Mouse (Mus musculus): ENCODE data around the gene Dstyk. TPM values are rescaled to one million over a fixed set of nuclear protein-coding genes. Genes with fewer than 3 reads are reported as not detected.

The Dstyk gene
- polyA plus RNA-seq, 1 experiment from 2014 or later, result 13.5 TPM

GRCm38 (mm10) chr1:132377055-132377365, 40.3 kb upstream of the Dstyk start:
- 59% methylated on average over 7 of the region's 7 CpGs for WGBS
- Histone ChIP-seq H3K27ac (replicated peaks) (0 out of 2 replicates have a peak overlapping the region, but pooled peaks have one; percentile 21), H3K9me3 (no peaks in the 10 kb centered on the region), H3K4me1 (peaks cover 56% of the 10 kb centered on the region), H3K36me3 (replicated peaks) (peaks cover 75% of the 10 kb centered on the region), H3K4me3 (no peak overlapping the region), H3K27me3 (replicated peaks; ENCODE audit: low read depth, poor library complexity, severe bottlenecking) (no peaks in the 10 kb centered on the region)
- no peak for DNase-seq (ENCODE audit: low spot score)

- DNase-seq (ENCODE audit: low spot score), result no peak
- no peak overlapping the region for H3K4me3 ChIP-seq
- no peak overlapping the region for H3K27ac ChIP-seq (replicated peaks)
- no peaks in the 10 kb centered on the region for H3K27me3 ChIP-seq (replicated peaks; ENCODE audit: low read depth, poor library complexity, severe bottlenecking)
- H3K9me3 ChIP-seq, result no peaks in the 10 kb centered on the region
- 86% methylated on average over 3 of the region's 3 CpGs for WGBS
- H3K36me3 ChIP-seq (replicated peaks), result peaks cover 71% of the 10 kb centered on the region
- H3K4me1 ChIP-seq, result peaks cover 48% of the 10 kb centered on the region
Observed at GRCm38 (mm10) chr1:132377811-132378210, 39.5 kb upstream of the Dstyk start.

- Histone ChIP-seq H3K36me3 (replicated peaks) (peaks cover 53% of the 10 kb centered on the region), H3K4me1 (peaks cover 37% of the 10 kb centered on the region), H3K4me3 (no peak overlapping the region), H3K27ac (replicated peaks) (no peak overlapping the region), H3K27me3 (replicated peaks; ENCODE audit: low read depth, poor library complexity, severe bottlenecking) (no peaks in the 10 kb centered on the region), H3K9me3 (no peaks in the 10 kb centered on the region)
- WGBS, result 85% methylated on average over 27 of the region's 27 CpGs
- DNase-seq (ENCODE audit: low spot score), result no peak
Observed at GRCm38 (mm10) chr1:132380550-132381100, 36.7 kb upstream of the Dstyk start.

GRCm38 (mm10) chr1:132381929-132382328, 35.4 kb upstream of the Dstyk start:
- 88% methylated on average over 10 of the region's 10 CpGs for WGBS
- no peaks in the 10 kb centered on the region for H3K27me3 ChIP-seq (replicated peaks; ENCODE audit: low read depth, poor library complexity, severe bottlenecking)

GRCm38 (mm10) chr1:132384001-132384554, 33.3 kb upstream of the Dstyk start:
- H3K4me1 ChIP-seq, result peaks cover 48% of the 10 kb centered on the region
- H3K36me3 ChIP-seq (replicated peaks), result peaks cover 32% of the 10 kb centered on the region
- WGBS, result 91% methylated on average over 8 of the region's 8 CpGs

More at GRCm38 (mm10) chr1:132381929-132382328, 35.4 kb upstream of the Dstyk start:
- H3K36me3 ChIP-seq (replicated peaks), result peaks cover 50% of the 10 kb centered on the region
- no peaks in the 10 kb centered on the region for H3K9me3 ChIP-seq
- peaks cover 37% of the 10 kb centered on the region for H3K4me1 ChIP-seq
- H3K4me3 ChIP-seq, result no peak overlapping the region
- DNase-seq (ENCODE audit: low spot score), result no peak
- H3K27ac ChIP-seq (replicated peaks), result no peak overlapping the region

GRCm38 (mm10) chr1:132385266-132385665, 32.1 kb upstream of the Dstyk start:
- Histone ChIP-seq H3K27me3 (replicated peaks; ENCODE audit: low read depth, poor library complexity, severe bottlenecking) (no peaks in the 10 kb centered on the region), H3K4me1 (peaks cover 60% of the 10 kb centered on the region), H3K9me3 (no peaks in the 10 kb centered on the region), H3K36me3 (replicated peaks) (peaks cover 20% of the 10 kb centered on the region), H3K27ac (replicated peaks) (0 out of 2 replicates have a peak overlapping the region, but pooled peaks have one; percentile 49), H3K4me3 (no peak overlapping the region)
- no peak for DNase-seq (ENCODE audit: low spot score)
- 77% methylated on average over 14 of the region's 14 CpGs for WGBS

More at GRCm38 (mm10) chr1:132384001-132384554, 33.3 kb upstream of the Dstyk start:
- DNase-seq (ENCODE audit: low spot score), result no peak
- H3K27me3 ChIP-seq (replicated peaks; ENCODE audit: low read depth, poor library complexity, severe bottlenecking), result no peaks in the 10 kb centered on the region
- H3K4me3 ChIP-seq, result no peak overlapping the region
- no peaks in the 10 kb centered on the region for H3K9me3 ChIP-seq
- no peak overlapping the region for H3K27ac ChIP-seq (replicated peaks)

GRCm38 (mm10) chr1:132385711-132386110, 31.6 kb upstream of the Dstyk start:
- 78% methylated on average over 4 of the region's 4 CpGs for WGBS
- no peak for DNase-seq (ENCODE audit: low spot score)
- Histone ChIP-seq H3K4me3 (no peak overlapping the region), H3K4me1 (peaks cover 64% of the 10 kb centered on the region), H3K9me3 (no peaks in the 10 kb centered on the region), H3K27me3 (replicated peaks; ENCODE audit: low read depth, poor library complexity, severe bottlenecking) (no peaks in the 10 kb centered on the region), H3K36me3 (replicated peaks) (peaks cover 16% of the 10 kb centered on the region), H3K27ac (replicated peaks) (no peak overlapping the region)

GRCm38 (mm10) chr1:132386266-132386665, 31.1 kb upstream of the Dstyk start:
- H3K36me3 ChIP-seq (replicated peaks), result peaks cover 12% of the 10 kb centered on the region; the same call in 1 of the 2 replicates
- H3K27me3 ChIP-seq (replicated peaks; ENCODE audit: low read depth, poor library complexity, severe bottlenecking), result no peaks in the 10 kb centered on the region
- H3K4me1 ChIP-seq, result peaks cover 67% of the 10 kb centered on the region
- no peak overlapping the region for H3K27ac ChIP-seq (replicated peaks)
- no peak for DNase-seq (ENCODE audit: low spot score)
- 86% methylated on average over 4 of the region's 4 CpGs for WGBS
- no peaks in the 10 kb centered on the region for H3K9me3 ChIP-seq
- no peak overlapping the region for H3K4me3 ChIP-seq

GRCm38 (mm10) chr1:132387943-132388342, 29.4 kb upstream of the Dstyk start:
- peak overlapping the region; percentile 54 for H3K27ac ChIP-seq (replicated peaks)
- DNase-seq (ENCODE audit: low spot score), result no peak

GRCm38 (mm10) chr1:132388813-132389803, 28.2 kb upstream of the Dstyk start:
- Histone ChIP-seq H3K27ac (replicated peaks) (peak overlapping the region; percentile 44), H3K4me1 (peaks cover 73% of the 10 kb centered on the region), H3K9me3 (no peaks in the 10 kb centered on the region), H3K36me3 (replicated peaks) (peaks cover 2% of the 10 kb centered on the region; the same call in 1 of the 2 replicates), H3K27me3 (replicated peaks; ENCODE audit: low read depth, poor library complexity, severe bottlenecking) (peaks cover 9% of the 10 kb centered on the region), H3K4me3 (peak overlapping the region; percentile 84)
- WGBS, result 49% methylated on average over 8 of the region's 8 CpGs
- no peak for DNase-seq (ENCODE audit: low spot score)

More at GRCm38 (mm10) chr1:132387943-132388342, 29.4 kb upstream of the Dstyk start:
- peaks cover 76% of the 10 kb centered on the region for H3K4me1 ChIP-seq
- H3K9me3 ChIP-seq, result no peaks in the 10 kb centered on the region
- H3K36me3 ChIP-seq (replicated peaks), result peaks cover 6% of the 10 kb centered on the region; the same call in 1 of the 2 replicates
- 27% methylated on average over 4 of the region's 4 CpGs for WGBS
- H3K4me3 ChIP-seq, result peak overlapping the region; percentile 84; the same call in 1 of the 2 replicates
- peaks cover 7% of the 10 kb centered on the region for H3K27me3 ChIP-seq (replicated peaks; ENCODE audit: low read depth, poor library complexity, severe bottlenecking)

- Histone ChIP-seq H3K36me3 (replicated peaks) (no peaks in the 10 kb centered on the region; the same call in 1 of the 2 replicates), H3K27ac (replicated peaks) (peak overlapping the region; percentile 95), H3K4me1 (peaks cover 65% of the 10 kb centered on the region), H3K27me3 (replicated peaks; ENCODE audit: low read depth, poor library complexity, severe bottlenecking) (peaks cover 9% of the 10 kb centered on the region), H3K4me3 (peak overlapping the region; percentile 84), H3K9me3 (no peaks in the 10 kb centered on the region)
- 15% methylated on average over 15 of the region's 15 CpGs for WGBS
- DNase-seq (ENCODE audit: low spot score), result peak; percentile 77
Observed at GRCm38 (mm10) chr1:132389886-132390585, 27.3 kb upstream of the Dstyk start.

Measured in embryonic facial prominence, embryonic 10.5 days (tissue).